Mouse (Mus musculus): ENCODE data around the gene Acat3.

- TF ChIP-seq EP300 (IDR thresholded peaks at IDR 0.05; ENCODE audit: low read depth) (no peak), CTCF (IDR thresholded peaks at IDR 0.05; ENCODE audit: low read depth) (no peak)
Measured at GRCm38 (mm10) chr17:12963476-12963875, 23.1 kb upstream of the Acat3 start.

All from liver, postnatal 0 days (tissue).